Mouse (Mus musculus) myocyte (in vitro differentiated cells): ENCODE measurements around the gene Ksr2.

ENCODE experiments used
- CEBPB ChIP-seq: IDR thresholded peaks from 2 replicates; pipeline ENCODE4 v1.6.1; 2011; ENCODE audit warnings: mild to moderate bottlenecking, moderate library complexity; ENCODE audit not compliant: poor library complexity, insufficient read depth, severe bottlenecking
- E2F4 ChIP-seq: IDR thresholded peaks from one replicate; pipeline ENCODE4 v1.6.1; 2011; ENCODE audit warnings: mild to moderate bottlenecking, control low read depth, moderate library complexity; ENCODE audit not compliant: insufficient read depth
- MAX ChIP-seq: IDR thresholded peaks from one replicate; pipeline ENCODE4 v1.6.1; 2011; ENCODE audit warnings: low read depth, mild to moderate bottlenecking, control low read depth
- MYOD1 ChIP-seq, 3 experiments: IDR thresholded peaks; one replicate each; pipeline ENCODE4 v1.6.1; 2011; ENCODE audit warnings: control low read depth in 2 of 3, low read depth in 2 of 3, mild to moderate bottlenecking in 2 of 3, moderate library complexity in 1 of 3; ENCODE audit not compliant: insufficient read length in 2 of 3, control insufficient read depth in 1 of 3
- MYOG ChIP-seq, 3 experiments: IDR thresholded peaks; one replicate each; pipeline ENCODE4 v1.6.1; 2011; ENCODE audit warnings: control low read depth in 2 of 3, low read depth in 2 of 3, mild to moderate bottlenecking in 2 of 3; ENCODE audit not compliant: insufficient read length in 2 of 3, control insufficient read depth in 1 of 3, insufficient read depth in 1 of 3
- POLR2A ChIP-seq: IDR thresholded peaks from one replicate; pipeline ENCODE4 v1.6.1; 2011; ENCODE audit warnings: low read depth, mild to moderate bottlenecking, control low read depth, moderate library complexity; ENCODE audit not compliant: insufficient read length
- POLR2AphosphoS2 ChIP-seq: IDR thresholded peaks from one replicate; pipeline ENCODE4 v1.6.1; 2011; ENCODE audit warnings: low read depth, control low read depth; ENCODE audit not compliant: insufficient read length
- REST ChIP-seq: IDR thresholded peaks from one replicate; pipeline ENCODE4 v1.6.1; 2011; ENCODE audit warnings: mild to moderate bottlenecking, control low read depth, moderate library complexity; ENCODE audit not compliant: insufficient read depth, insufficient read length
- SRF ChIP-seq: IDR thresholded peaks from one replicate; pipeline ENCODE4 v1.6.1; 2011; ENCODE audit warnings: low read depth; ENCODE audit not compliant: control insufficient read depth, insufficient read length
- TCF12 ChIP-seq: IDR thresholded peaks from one replicate; pipeline ENCODE4 v1.6.1; 2011; ENCODE audit warnings: mild to moderate bottlenecking, control low read depth; ENCODE audit not compliant: poor library complexity, insufficient read depth, severe bottlenecking
- TCF3 ChIP-seq: IDR thresholded peaks from one replicate; pipeline ENCODE4 v1.6.1; 2011; ENCODE audit warnings: low read depth, control low read depth; ENCODE audit not compliant: insufficient read length
- USF1 ChIP-seq: IDR thresholded peaks from one replicate; pipeline ENCODE4 v1.6.1; 2011; ENCODE audit warnings: low read depth, mild to moderate bottlenecking, control low read depth, moderate library complexity

DNA sequence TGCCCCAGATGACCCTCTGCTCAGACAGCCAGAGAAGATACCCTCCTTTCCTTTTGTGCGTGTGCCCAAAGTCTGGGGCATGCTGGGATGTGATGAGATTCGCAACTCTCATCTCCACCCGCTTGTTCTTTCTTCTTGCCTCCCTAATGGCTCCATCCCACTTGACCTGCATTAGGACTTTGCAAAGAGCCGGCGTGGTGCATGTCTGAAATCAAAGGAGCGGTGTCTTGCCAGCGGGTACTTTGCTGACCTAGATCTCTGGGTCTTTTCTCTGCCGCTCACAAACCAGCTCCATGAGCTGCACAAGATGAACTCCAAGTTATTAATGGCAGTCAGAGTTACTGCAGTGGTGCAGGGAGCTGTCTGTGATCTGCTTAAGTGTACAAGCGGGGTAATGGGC is 290.6 kb downstream of the Ksr2 start:
- TF ChIP-seq POLR2A (no peak), MYOG (IDR thresholded peaks at IDR 0.05; ENCODE audit: control insufficient read depth in 1 of 3, insufficient read depth in 1 of 3, insufficient read length in 2 of 3, low read depth in 2 of 3) (no peak), USF1 (no peak), POLR2AphosphoS2 (no peak), REST (no peak), CEBPB (no peak), TCF12 (no peak), MAX (no peak), SRF (no peak), E2F4 (no peak), MYOD1 (IDR thresholded peaks at IDR 0.05; ENCODE audit: control insufficient read depth in 1 of 3, insufficient read length in 2 of 3, low read depth in 2 of 3) (no peak), TCF3 (no peak)
